Mouse (Mus musculus) embryonic facial prominence, embryonic 13.5 days (tissue): ENCODE measurements around the gene Gm45234. TPM values are rescaled to one million over a fixed set of nuclear protein-coding genes. Genes with fewer than 3 reads are reported as not detected.

Experiments used
- ATAC-seq: fragments of 200-750 bp; cut with Nextera tagmentation; 2 replicates; pipeline ENCODE4 v1.8.0; 2017; ENCODE audit warnings: low read depth; ENCODE audit not compliant: insufficient number of reproducible peaks, insufficient read depth, low FRiP score, low TSS enrichment
- H3K27ac ChIP-seq: fragments of 300-500 bp; sonication (generic); 2 replicates; pipeline ENCODE4 v1.5.1; 2015; ENCODE audit warnings: moderate library complexity, mild to moderate bottlenecking, inconsistent platforms
- H3K27me3 ChIP-seq: fragments of 300-500 bp; sonication (generic); 2 replicates; pipeline ENCODE4 v1.6.1; 2015; ENCODE audit warnings: mild to moderate bottlenecking, inconsistent platforms
- H3K36me3 ChIP-seq: fragments of 300-500 bp; sonication (generic); 2 replicates; pipeline ENCODE4 v1.6.1; 2015; ENCODE audit warnings: mild to moderate bottlenecking, inconsistent platforms
- H3K4me1 ChIP-seq: fragments of 300-500 bp; sonication (generic); 2 replicates; pipeline ENCODE4 v1.6.1; 2015; ENCODE audit warnings: inconsistent platforms
- H3K4me2 ChIP-seq: fragments of 300-500 bp; sonication (generic); 2 replicates; pipeline ENCODE4 v1.6.1; 2015; ENCODE audit warnings: moderate library complexity, mild to moderate bottlenecking, inconsistent platforms
- H3K4me3 ChIP-seq: fragments of 300-500 bp; sonication (generic); 2 replicates; pipeline ENCODE4 v1.5.1; 2015; ENCODE audit warnings: mild to moderate bottlenecking, inconsistent platforms
- H3K9ac ChIP-seq: fragments of 300-500 bp; sonication (generic); 2 replicates; pipeline ENCODE4 v1.6.1; 2015; ENCODE audit warnings: mild to moderate bottlenecking, inconsistent platforms
- H3K9me3 ChIP-seq: fragments of 300-500 bp; sonication (generic); 2 replicates; pipeline ENCODE4 v1.6.1; 2016; ENCODE audit warnings: inconsistent platforms
- WGBS: fragments of 180-500 bp; shearing (Covaris S2); methylation state at CpG from one replicate; pipeline ENCODE4 v1.1.7; 2015; ENCODE audit warnings: mixed read lengths; 5-methylcytosine and 5-hydroxymethylcytosine counted together
- polyA plus RNA-seq: library from polyadenylated mRNA; unstranded; fragments of >200 nt; fragmentation: Nextera tagmentation; extraction: Ambion mirVana; gene quantifications from 2 replicates; pipeline ENCODE4 v1.2.1, GENCODE M21; 2015

Gm45234 gene
- polyA plus RNA-seq, 1 experiment from 2014 or later: not detected

- peaks cover 27% of the 10 kb centered on the region for H3K36me3 ChIP-seq
- H3K9me3 ChIP-seq: no peaks in the 10 kb centered on the region
- no peak for ATAC-seq
- H3K4me3 ChIP-seq: no peak overlapping the region
- no peaks in the 10 kb centered on the region for H3K27me3 ChIP-seq
- 83% methylated on average over 10 of the region's 10 CpGs for WGBS
- H3K4me1 ChIP-seq: peaks cover 28% of the 10 kb centered on the region
- H3K27ac ChIP-seq: peak overlapping the region; percentile 55; the same call in 1 of the 2 replicates
- peak overlapping the region; percentile 51; the same call in 1 of the 2 replicates for H3K9ac ChIP-seq
- H3K4me2 ChIP-seq: peak overlapping the region; percentile 78; the same call in 1 of the 2 replicates
Measured at GRCm38 (mm10) chr6:124739231-124739796, 16.5 kb downstream of the Gm45234 start.

DNA sequence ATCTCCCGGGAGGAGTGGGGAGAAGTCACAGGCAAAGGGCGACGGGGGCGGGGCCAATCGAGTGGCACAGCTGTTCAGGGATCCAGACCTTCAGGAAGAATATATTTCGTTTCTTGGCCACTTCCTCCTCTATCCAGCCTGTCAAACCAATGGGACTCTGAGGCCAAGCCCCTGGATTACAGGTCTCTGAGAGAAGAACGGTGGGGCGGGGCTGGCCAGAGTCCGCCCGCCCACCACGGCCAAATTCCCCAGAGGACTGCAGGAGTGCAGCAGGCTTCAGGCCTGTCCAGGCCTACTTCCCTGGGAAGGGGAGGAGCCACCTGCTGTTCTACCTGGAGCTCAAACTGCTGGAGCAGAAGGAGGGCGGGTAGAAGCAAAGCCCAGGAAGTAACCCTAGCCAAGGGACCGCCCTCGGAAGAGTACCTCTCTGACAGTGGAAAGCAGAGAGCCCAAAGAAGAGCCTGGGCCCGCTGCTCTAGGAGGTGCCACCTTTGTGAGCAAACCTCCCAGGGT lies 17.3 kb downstream of the Gm45234 start, which contains the start of gene Ptpn6:
Gene Ptpn6 (minus strand): TSS at position 204 of the 513 bp plus-strand sequence.
- peak within 1 kb of the TSS; percentile 55 for H3K27ac ChIP-seq
- peak within 1 kb of the TSS; percentile 78 for H3K4me2 ChIP-seq
- ATAC-seq: peak; percentile 27; the same call in 1 of the 2 replicates
- 22% methylated on average over 15 of the region's 15 CpGs for WGBS
- no peak within 1 kb of the TSS for H3K4me3 ChIP-seq
- peak within 1 kb of the TSS; percentile 51; the same call in 1 of the 2 replicates for H3K9ac ChIP-seq
- peaks cover 20% of the 10 kb centered on the region for H3K36me3 ChIP-seq
- no peaks in the 10 kb centered on the region for H3K27me3 ChIP-seq
- no peaks in the 10 kb centered on the region for H3K9me3 ChIP-seq
- peaks cover 28% of the 10 kb centered on the region for H3K4me1 ChIP-seq

- H3K27ac ChIP-seq: no peak overlapping the region
- 86% methylated on average over 11 of the region's 11 CpGs for WGBS
Measured at GRCm38 (mm10) chr6:124737040-124737439, 18.8 kb downstream of the Gm45234 start.

GRCm38 (mm10) chr6:124734417-124734816 lies 21.4 kb downstream of the Gm45234 start:
- ATAC-seq: no peak
- WGBS: 86% methylated on average over 3 of the region's 3 CpGs
- H3K36me3 ChIP-seq: peaks cover 9% of the 10 kb centered on the region
- H3K9ac ChIP-seq: no peak overlapping the region
- H3K27me3 ChIP-seq: no peaks in the 10 kb centered on the region
- no peak overlapping the region for H3K4me3 ChIP-seq
- no peak overlapping the region for H3K4me2 ChIP-seq
- H3K4me1 ChIP-seq: peaks cover 22% of the 10 kb centered on the region
- no peak overlapping the region for H3K27ac ChIP-seq
- no peaks in the 10 kb centered on the region for H3K9me3 ChIP-seq

More at GRCm38 (mm10) chr6:124737040-124737439, 18.8 kb downstream of the Gm45234 start:
- H3K27me3 ChIP-seq: no peaks in the 10 kb centered on the region
- peaks cover 9% of the 10 kb centered on the region for H3K36me3 ChIP-seq
- H3K9ac ChIP-seq: no peak overlapping the region
- peaks cover 36% of the 10 kb centered on the region for H3K4me1 ChIP-seq
- ATAC-seq: no peak
- H3K9me3 ChIP-seq: no peaks in the 10 kb centered on the region
- no peak overlapping the region for H3K4me3 ChIP-seq
- H3K4me2 ChIP-seq: no peak overlapping the region

DNA sequence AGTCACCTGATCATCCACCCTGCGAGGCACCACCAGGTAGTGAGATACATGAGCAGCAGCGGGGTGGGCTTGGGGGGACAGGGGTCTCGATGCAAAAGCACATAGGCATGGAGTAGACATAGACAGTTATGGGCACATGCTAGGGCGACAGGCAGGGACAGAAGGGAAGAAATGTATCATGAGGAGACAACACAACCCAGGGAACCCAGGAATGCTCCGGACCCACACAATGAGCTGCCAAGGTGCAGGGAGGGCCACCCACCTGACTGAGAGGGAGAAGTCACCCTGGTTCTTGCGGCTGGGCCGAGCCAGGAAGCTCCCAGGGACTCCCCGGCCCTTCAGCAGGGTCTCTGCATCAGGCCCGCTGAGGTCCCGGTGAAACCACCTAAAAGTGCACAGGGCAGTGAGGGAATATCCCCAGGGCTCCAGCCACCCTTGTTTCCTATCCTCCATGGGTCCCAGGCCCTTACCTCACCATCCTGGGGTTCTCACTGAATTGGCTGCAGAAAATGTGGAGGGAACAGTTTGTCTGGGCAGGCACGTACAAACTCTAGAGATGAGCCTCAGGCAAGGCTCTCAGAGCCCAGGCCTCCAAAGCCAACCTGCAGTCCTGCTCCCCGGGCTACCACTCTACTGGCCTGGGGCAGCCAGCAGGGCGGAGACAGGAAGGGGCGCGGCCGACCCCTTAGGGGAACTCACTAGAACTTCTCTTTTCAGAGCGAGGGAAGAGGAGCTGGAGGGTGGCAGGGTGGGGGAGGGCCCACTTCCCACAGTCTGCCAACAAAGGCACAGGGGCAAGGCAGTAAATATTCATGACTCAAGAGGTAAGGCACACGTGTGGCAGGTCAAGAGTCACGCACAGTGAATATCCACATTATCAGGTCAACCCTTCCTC lies 23.1 kb downstream of the Gm45234 start:
- ATAC-seq: no peak
- Histone ChIP-seq H3K9me3 (no peaks in the 10 kb centered on the region), H3K27me3 (no peaks in the 10 kb centered on the region), H3K27ac (no peak overlapping the region), H3K9ac (peak overlapping the region; percentile 59; the same call in 1 of the 2 replicates), H3K4me3 (no peak overlapping the region), H3K4me2 (no peak overlapping the region; the same call in 1 of the 2 replicates), H3K4me1 (peaks cover 9% of the 10 kb centered on the region), H3K36me3 (no peaks in the 10 kb centered on the region)
- 51% methylated on average over 19 of the region's 19 CpGs for WGBS

DNA sequence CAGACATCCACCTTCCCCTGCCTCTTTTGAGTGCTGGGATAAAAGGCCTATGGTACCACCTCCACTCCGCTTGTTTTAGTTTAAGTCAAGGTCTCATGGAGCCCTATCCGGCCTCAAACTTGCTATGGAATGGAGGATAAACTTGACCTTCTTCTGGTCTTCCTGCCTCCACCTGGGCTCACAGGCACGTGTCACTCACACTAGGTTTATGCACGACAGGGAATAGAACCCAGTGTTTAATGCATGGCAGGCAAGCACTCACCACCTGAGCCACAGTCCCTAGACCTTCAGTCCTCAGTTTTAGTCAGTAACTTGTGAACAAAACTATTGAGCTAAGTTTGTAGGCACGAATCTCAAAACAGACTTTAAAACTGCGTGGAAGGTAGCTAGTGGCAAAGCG lies 24.8 kb downstream of the Gm45234 start:
- Histone ChIP-seq H3K4me1 (peaks cover 9% of the 10 kb centered on the region), H3K4me2 (no peak overlapping the region), H3K27me3 (no peaks in the 10 kb centered on the region), H3K27ac (no peak overlapping the region), H3K9ac (no peak overlapping the region), H3K4me3 (no peak overlapping the region), H3K36me3 (no peaks in the 10 kb centered on the region), H3K9me3 (no peaks in the 10 kb centered on the region)
- WGBS: 86% methylated on average over 7 of the region's 7 CpGs
- ATAC-seq: no peak

DNA sequence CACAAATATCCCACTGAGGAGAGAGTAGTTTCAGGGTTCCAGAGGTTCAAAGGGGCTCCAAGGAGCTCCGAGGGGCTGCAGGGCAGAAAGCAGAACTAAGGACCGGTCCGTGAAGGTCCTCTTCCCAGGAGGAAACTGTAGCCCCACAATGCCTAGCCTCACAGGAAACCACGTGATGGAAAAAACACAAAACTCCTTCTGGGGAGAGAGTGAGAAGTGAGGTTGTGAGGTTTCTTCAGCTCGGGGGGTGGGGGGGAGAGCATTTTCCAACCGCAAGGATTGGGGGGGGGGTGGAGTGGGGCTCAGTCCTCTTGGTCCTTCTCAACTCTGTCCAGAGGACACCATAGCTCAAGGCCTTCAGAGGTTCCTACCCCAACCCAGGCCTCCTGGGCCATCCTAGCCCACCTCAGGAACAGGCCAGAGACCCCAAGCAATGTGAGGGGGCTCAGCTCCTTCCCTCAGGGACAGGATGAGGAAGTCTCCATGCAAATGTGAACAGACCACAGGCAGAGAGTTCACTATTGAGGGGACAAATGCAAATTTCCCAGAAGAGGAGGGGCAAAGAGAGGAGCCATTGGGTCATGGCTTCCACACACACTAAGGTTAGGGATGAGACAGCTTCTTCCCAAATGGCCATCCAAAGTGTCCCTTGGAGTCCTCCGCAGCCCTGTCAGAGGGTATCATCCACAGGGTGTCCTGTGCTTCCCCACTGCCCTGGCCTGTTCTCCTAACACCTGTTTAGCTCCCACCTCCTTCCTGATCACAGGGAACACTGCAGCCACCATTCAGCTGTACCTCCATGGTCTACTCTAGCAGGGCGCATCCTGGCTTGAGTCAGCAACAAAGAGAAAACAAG lies 25.7 kb downstream of the Gm45234 start:
- Histone ChIP-seq H3K36me3 (no peaks in the 10 kb centered on the region), H3K9me3 (no peaks in the 10 kb centered on the region), H3K4me2 (no peak overlapping the region), H3K4me1 (peaks cover 9% of the 10 kb centered on the region), H3K9ac (no peak overlapping the region), H3K4me3 (no peak overlapping the region), H3K27ac (no peak overlapping the region), H3K27me3 (no peaks in the 10 kb centered on the region)
- WGBS: 79% methylated on average over 8 of the region's 8 CpGs
- ATAC-seq: no peak

- Histone ChIP-seq H3K27me3 (no peaks in the 10 kb centered on the region), H3K4me1 (peaks cover 9% of the 10 kb centered on the region), H3K4me2 (no peak overlapping the region), H3K4me3 (no peak overlapping the region), H3K9ac (no peak overlapping the region), H3K9me3 (no peaks in the 10 kb centered on the region), H3K27ac (no peak overlapping the region), H3K36me3 (no peaks in the 10 kb centered on the region)
- no peak for ATAC-seq
- WGBS: 92% methylated on average over 10 of the region's 10 CpGs
Measured at GRCm38 (mm10) chr6:124728621-124729020, 27.2 kb downstream of the Gm45234 start.

- Histone ChIP-seq H3K4me2 (no peak overlapping the region), H3K9ac (no peak overlapping the region), H3K27me3 (no peaks in the 10 kb centered on the region), H3K27ac (no peak overlapping the region), H3K4me1 (0 out of 2 replicates have a peak, but pooled peaks cover 7% of the 10 kb centered on the region), H3K9me3 (no peaks in the 10 kb centered on the region), H3K36me3 (no peaks in the 10 kb centered on the region), H3K4me3 (no peak overlapping the region)
- WGBS: 82% methylated on average over 10 of the region's 10 CpGs
- no peak for ATAC-seq
Measured at GRCm38 (mm10) chr6:124724472-124724871, 31.3 kb downstream of the Gm45234 start.

GRCm38 (mm10) chr6:124723541-124723940 lies 32.3 kb downstream of the Gm45234 start:
- no peak overlapping the region for H3K27ac ChIP-seq
- H3K36me3 ChIP-seq: no peaks in the 10 kb centered on the region
- H3K4me1 ChIP-seq: 0 out of 2 replicates have a peak, but pooled peaks cover 7% of the 10 kb centered on the region
- WGBS: 76% methylated on average over 8 of the region's 8 CpGs
- H3K9me3 ChIP-seq: no peaks in the 10 kb centered on the region
- H3K4me3 ChIP-seq: no peak overlapping the region
- ATAC-seq: no peak
- no peak overlapping the region for H3K4me2 ChIP-seq
- no peak overlapping the region for H3K9ac ChIP-seq
- no peaks in the 10 kb centered on the region for H3K27me3 ChIP-seq
